Mouse (Mus musculus): ENCODE results near the gene Hist1h3e. TPM values are rescaled to one million over a fixed set of nuclear protein-coding genes. Genes with fewer than 3 reads are reported as not detected.
A peak's percentile ranks its signal among the peaks of the same experiment; 100 is the strongest.
"Not testable (repeated sequence)": the region's sequence is repeated elsewhere in the genome, so short reads cannot be mapped to it uniquely, and the experiment has no call there.

Gene Hist1h3e
- 10 to 100 TPM; 47.4 to 48.5 TPM for total RNA-seq (2021)
- long read RNA-seq, experiment 1: 0 reads
- long read RNA-seq, experiment 2: 0 reads

DNA sequence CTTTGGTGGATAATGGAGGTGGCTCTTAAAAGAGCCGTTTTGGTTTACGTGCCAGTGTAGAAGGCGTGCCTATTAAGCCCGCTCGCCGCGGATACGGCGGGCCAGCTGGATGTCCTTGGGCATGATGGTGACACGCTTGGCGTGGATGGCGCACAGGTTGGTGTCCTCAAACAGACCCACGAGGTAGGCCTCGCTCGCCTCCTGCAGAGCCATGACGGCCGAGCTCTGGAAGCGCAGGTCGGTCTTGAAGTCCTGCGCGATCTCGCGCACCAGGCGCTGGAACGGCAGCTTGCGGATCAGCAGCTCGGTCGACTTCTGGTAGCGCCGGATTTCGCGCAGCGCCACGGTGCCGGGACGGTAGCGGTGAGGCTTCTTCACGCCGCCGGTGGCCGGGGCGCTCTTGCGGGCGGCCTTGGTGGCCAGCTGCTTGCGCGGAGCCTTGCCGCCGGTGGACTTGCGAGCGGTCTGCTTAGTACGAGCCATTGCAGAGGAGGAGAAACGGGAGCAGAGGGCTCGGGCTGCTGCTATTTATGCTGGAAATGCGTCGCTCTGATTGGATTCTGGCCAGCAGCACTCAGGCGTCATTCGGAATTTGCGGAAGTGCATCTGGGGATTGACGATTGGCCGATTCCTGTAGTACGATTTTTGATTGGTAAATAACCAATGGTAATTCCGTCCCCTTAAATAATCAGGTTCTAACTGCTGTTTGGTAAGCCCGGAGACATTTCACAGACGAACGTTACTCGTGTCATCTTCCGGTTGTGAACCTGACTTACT is at the start of gene Hist1h3e:
TSS of gene Hist1h3e (minus strand) at position 487 of the 777 bp plus-strand sequence.
- DNase-seq (ENCODE audit: low spot score in 2 of 2): peak; percentile 85 to 92

DNA sequence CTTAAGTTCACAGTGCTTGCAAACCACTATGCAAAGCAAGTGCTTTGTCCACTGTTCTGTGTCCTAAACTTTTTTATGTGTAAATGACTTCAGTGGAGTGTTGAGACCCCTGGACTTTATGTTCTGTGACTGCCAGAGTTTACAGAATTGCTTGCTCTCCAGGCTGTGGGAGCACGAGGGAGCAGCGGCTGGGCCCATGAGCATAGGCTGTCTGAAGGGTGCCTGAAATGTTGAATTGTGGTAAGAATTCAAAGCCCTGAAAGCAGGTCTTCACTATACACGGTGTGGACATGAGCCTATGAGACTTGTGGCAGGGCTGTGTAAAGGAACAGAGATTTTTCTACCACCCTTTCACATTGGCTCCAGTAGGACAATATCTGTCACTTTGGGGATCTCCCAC is 49.5 kb upstream of the Hist1h3e start:
- DNase-seq (ENCODE audit: low spot score in 2 of 2): no peak

DNA sequence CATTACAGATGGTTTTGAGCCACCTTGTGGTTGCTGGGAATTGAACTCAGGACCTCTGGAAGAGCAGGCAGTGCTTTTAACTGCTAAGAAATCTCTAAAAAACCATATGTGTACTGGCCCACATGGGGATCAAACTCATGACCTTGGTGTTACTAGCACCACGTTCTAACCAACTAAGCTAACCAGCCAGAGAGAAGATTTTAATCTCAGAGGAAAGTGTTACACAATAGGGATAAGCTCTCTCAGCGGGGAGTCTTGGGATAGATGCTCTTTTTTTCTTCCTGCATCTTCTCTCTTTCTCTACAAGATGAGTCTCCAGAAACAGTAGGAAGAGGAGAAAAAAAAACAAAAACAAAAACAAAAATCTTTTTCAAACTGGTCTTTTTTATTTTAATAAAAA is 48.2 kb upstream of the Hist1h3e start:
- DNase-seq (ENCODE audit: low spot score in 2 of 2): no peak

DNA sequence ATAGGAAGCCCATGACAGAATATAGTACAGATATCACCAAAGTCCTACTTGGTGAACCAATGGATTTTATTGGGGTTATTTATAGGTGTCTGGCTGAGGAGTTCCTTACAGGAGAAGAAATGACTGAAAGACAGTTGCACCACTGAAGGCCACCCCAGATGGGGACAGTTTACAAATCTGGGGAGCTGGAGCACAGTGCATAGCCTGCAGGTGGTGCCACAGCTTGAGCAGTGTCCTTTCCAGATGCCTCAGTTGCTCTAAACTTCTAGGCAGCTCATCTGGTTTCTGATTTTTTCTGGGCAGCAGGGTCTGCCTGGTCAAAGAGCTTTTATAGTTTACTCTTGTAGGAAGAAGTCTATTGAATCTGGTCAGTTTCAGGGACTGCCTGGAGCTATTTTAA is 47.7 kb upstream of the Hist1h3e start:
- no peak for DNase-seq (ENCODE audit: low spot score in 2 of 2)

DNA sequence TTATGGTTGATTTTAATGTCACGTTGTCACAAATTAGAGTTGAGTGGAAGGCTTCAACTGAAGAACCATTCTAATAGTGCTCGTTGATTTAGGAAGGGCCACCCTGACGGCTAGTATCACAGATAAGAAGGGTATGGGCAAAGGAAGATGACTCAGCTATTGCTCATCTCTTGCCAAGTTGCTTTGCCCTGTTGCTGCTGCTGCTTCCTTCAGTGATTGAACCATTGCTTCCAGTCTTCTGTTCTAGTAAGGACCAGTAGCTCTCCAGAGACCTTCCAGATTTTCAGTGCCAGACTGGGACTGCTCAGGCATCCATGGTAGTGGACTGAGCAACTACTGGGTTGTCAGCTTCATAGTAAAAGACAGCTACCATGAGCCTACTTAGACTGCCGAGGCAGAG is 47.0 kb upstream of the Hist1h3e start:
- no peak for DNase-seq (ENCODE audit: low spot score in 2 of 2)

DNA sequence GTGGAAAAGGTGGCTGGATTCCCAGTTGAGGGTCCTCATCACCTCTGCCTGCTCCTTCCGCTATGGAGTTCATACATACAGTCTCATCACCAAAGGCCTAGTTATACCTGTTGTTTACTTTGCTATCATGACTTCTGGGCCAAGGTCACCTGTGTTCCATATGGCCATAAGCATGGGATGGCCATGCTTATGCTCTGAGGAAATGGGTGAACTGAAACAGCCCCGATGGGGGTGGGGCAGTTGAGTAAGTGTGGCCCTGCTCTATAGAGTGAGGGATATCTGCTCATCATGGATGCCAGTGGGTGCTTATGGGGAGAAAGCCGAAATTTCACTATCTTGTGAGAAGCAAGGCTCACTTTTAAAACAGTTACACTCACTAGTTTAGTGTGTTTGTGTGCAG is 42.9 kb upstream of the Hist1h3e start:
- DNase-seq (ENCODE audit: low spot score in 2 of 2): no peak

DNA sequence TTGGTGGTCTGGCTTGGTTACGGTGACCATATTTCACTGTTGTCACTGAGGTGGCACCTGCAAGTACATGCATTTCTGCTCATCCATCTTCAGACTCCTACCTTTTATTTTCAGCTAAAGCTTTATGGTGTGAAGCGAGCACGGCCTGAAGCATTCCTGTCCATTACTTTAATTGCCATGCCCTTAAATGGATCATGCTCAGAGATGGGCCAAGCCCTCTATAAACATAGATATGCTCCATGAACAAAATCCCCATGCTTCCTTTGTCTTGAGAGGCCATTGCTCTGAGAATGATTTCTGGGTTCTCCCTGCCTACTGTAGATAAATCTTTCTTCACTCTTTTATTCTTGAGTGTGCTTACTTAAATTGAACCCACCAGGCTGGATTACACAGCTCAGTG is 42.3 kb upstream of the Hist1h3e start:
- DNase-seq (ENCODE audit: low spot score in 2 of 2): no peak

DNA sequence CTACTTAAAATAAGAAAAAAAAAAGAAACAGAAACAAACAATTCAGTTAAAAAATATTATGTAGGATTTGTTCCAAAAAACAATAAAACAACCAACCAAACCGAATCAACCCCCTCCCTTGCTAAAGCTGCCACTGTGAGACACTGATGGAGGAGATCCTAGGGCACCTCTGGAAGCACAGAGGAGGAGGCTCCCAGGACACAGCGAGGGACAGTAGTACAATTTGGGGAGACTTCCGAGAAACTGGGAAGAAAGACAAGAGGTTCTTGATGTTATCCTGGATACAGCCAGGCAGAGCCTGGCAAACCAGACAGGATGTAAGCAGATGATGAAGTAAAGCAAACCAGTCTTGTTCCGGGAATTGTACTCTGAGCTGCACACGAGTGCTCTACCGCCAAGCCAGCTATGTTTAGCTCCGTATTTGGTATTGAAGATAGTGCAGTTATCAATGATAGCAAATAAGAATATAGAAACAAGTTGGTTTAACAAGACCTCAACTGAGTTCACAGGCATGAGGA is 41.1 kb upstream of the Hist1h3e start:
- no peak for DNase-seq (ENCODE audit: low spot score in 2 of 2)

DNA sequence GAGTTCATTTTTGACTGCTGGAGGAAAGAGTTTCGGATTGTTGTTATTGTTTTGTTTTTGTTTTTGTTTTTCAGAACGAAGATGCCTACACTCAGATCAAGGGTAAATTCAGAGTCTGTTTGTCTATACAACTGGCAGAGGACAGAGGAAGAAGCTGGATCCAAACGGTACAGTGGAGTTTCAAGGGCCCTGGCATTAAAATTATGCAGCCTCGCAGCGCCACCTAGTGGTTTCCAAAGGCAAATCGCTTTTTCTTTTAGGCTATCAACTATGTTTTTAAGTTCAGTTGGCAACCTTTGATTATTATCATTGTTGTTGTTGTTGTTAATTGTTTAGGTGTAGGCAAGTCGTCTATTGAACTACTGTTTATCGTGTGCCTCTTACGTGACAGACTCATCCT is 35.8 kb upstream of the Hist1h3e start:
- peak; percentile 77 to 81 for DNase-seq (ENCODE audit: low spot score in 2 of 2)

DNA sequence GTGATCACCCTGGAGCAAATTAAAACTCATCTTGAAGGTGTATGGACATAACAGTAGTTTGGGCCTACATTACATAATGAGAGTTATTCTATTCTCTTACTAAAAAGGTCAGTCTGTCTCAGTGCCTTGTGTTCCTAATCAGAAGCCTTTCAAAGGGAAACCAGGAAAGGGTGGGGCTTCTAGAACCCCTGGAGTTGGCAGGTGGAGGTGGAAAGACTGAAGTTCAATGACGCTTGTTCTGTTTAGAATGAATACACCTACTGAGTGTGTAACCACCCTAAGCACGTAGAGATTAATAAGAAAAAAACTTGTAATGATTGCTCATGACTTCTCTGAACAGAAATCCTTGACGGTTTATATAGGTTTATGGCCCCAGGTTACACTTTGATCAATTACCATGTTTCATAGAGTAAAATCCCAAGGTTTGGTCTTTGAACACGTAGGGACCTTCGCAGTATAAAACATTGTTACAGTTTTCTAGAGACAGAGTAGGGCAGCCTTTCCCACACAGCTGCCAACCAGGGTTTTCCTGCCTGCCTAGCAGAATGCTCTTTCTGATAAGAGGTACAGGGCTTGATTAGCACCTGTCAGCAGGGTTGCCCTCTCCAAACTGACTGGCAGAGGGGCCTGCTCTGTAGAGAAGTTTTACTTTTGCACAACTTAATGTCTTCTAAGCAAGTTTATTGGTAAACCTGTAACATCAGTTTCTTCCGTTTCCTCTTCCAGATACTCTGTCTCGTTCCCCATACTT is 33.6 kb upstream of the Hist1h3e start:
- no peak for DNase-seq (ENCODE audit: low spot score in 2 of 2)

DNA sequence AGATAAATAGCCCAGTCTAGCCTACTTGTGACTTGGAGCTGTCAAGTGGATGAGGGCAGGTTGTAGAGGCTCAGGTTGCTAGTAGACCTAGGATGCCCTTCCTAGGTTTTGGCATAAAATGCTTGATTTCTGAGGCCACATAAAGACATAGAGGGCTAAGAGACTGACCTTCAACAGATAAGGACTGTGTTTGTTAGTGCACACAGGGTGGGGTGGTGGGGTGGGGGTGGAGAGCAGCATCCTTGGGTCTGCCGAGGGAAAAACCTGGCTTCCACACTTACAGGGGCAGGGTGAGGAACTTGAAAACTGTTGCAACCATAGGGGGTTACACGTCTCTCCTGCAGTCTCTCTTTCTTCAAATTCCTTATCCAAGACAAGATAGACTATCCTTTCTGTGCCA is 33.0 kb upstream of the Hist1h3e start:
- DNase-seq (ENCODE audit: low spot score in 2 of 2): no peak

DNA sequence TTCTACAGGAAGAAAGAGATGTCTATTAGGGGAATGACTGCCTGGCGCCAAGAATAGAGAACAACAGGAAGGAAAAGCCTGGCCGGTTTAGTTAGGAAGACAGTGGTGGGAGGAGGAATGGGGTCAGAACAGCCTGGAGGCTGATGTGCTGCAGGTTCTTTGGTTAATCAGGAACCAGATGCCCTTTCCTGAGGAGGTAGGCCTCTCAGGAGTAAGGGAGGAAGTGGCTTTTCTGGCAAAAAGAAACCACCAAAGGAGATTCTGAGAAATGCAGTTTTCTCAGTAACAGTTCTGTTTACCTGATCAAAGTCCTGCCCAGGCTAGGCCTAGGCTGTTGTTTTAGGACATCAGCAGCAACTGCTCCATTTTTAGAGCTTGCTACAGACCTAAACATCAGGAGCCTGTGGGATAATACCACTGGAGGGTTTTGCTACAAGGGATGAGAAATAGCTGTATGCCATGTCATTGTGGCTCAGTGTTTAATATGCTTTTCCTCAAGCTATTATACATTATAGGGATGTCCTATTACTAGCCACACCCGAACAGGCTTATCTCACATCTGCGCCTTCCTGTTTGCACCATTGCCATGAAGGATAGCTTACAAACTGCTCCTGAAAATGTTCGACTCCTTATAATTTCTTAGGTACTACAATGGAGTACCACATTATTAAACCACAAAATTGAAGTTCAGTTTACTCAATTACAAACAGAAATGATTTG is 31.0 kb upstream of the Hist1h3e start:
- no peak for DNase-seq (ENCODE audit: low spot score in 2 of 2)

DNA sequence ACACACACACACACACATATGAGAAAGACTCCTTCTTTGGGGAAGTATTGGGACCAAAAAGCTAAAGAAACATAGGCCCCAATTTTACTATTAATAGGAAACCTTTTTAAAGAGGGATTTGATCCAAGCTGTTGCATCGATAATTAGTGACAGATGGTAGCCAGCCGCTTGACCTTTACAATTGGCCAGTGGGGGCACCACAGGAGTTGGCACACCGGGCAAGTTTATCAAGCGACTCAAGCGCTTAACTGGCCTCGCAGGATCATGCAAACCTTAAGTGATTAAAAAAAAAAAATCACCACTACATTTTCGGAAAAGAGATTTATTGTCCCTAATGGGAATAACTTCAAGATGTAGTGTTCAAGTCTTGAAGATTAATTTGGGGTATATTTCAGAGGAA is 30.4 kb upstream of the Hist1h3e start:
- no peak for DNase-seq (ENCODE audit: low spot score in 2 of 2)

DNA sequence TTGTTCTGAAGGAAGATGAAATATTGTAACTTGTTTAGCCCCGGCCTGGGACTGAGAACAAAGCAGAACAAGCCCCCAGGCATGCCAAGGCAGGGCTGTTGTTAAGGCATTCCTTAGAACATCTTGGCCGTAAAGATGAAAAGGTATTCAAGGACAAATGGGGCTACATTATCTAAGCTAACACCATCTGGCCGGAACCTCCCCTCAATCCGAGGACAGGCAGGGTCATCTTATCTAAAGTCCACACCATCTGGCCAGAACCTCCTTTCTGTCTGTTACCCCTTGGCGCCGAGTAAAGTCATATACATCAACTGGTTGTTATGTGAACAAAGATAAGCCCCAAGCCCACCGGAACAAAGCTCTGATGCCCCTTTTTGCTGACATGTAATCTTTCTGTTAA is 29.7 kb upstream of the Hist1h3e start:
- not testable (repeated sequence) for DNase-seq (ENCODE audit: low spot score in 2 of 2)

DNA sequence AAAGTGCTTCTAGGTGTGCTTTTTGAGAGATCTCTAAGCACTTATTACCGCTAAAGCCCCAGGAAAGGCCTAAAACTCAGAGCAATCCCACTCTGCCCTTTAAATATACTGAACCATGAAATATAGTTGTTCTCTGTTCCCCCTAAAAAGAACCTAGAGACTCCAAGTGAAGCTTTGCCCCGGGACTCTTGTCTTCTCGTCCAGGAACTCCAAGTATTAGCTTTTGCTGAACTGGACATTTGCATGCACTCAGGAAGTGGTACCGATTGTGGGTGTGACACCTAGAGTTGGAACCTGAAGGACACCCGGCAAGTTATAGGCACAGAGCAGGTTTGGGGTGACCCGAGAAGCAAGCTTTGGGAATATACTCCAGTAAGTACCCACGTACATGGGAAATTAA is 29.0 kb upstream of the Hist1h3e start:
- no peak for DNase-seq (ENCODE audit: low spot score in 2 of 2)

DNA sequence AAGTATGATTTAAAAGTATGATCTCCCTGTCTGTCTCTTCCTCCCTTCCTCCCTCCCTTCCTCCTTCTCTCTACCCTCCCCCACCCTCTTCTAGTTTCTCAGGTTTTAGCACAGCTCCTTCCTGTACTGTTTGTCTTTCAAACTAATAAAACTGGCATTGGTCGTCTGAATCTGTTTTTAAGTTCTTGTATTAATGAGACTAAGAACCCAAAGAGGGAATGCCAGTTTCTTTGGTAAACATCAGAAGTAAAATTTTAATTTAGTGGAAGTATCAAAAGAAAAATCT is 24.7 kb upstream of the Hist1h3e start:
- no peak for DNase-seq (ENCODE audit: low spot score in 2 of 2)

DNA sequence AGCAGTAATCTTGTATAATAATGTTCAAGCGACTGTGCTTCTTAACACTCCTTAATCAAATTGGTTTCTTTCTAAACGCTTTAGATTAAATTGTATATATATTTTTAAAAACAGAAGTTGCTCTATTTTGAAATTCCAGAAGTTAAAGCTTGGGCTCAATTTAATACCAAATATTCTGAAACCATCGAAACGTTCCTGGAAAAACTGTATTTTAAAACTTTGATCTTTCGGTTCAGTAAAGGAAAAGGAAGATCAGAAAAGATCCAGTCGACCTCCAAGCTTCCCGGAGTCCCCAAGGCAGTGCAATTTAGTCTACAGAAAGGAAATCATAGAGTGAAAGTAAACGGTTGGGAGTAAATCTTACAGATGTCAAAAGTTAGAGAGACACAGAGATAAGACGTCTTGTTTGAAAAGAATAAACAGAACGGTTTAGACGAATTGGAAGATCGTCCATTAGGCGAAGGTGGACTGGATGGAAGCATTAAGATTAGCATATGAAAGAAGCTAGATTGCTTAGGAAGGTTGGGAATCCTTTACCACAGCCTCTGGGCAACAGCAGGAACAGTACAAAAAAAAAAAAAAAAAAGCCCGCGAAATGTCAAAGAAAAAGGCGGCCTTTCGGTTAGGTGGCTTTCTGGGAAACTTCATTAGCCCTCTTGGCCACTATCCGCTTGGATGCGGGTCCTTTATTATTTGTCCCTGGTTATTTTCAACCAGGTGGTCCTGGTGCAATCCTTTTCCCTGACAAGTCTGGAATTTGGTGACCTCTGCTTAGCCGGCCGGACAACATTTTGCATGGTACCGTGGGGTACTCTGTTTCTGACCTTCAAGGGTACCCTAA is 24.1 kb upstream of the Hist1h3e start:
- DNase-seq (ENCODE audit: low spot score in 2 of 2): no peak

DNA sequence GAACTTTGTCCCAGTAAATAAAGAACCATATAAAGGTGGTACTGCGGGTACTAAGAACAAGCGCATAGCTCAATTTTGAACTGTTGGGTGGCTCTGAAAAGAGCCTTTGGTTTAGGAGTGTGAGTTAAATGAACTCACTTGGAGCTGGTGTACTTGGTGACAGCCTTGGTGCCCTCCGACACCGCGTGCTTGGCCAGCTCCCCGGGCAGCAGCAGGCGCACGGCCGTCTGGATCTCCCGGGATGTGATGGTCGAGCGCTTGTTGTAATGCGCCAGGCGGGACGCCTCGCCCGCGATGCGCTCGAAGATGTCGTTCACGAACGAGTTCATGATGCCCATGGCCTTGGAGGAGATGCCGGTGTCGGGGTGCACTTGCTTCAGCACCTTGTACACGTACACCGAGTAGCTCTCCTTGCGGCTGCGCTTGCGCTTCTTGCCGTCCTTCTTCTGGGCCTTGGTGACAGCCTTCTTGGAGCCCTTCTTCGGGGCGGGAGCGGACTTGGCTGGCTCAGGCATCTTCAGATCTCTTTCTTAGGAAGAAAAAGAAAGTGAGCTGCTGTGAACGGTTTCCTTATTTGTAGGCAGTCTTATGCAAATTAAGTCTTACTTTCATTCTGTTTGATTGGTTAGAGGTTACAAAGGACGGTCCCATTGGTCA is 23.4 kb upstream of the Hist1h3e start:
- DNase-seq (ENCODE audit: low spot score in 2 of 2): peak; percentile 60 to 67

DNA sequence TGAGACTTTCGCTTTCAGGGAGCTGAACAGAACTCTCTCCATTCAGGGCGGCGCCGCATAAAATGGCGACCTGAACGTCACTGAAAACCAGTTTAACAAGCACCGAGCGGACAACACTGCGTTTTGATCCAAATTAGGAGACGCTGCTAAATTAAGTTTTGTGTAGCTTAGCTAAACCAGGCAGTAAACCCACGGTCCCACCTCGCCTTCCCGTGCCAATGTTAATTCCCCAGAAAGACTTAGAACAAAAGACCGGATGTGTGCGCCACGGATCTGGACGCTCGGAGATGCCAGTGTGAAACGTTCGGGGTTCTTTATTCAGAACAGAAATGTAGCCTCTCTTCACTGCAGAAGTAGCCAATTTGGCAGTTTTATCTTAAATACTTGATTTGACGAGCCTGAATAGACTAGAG is 22.9 kb upstream of the Hist1h3e start:
- DNase-seq (ENCODE audit: low spot score in 2 of 2): peak; percentile 66 to 78

DNA sequence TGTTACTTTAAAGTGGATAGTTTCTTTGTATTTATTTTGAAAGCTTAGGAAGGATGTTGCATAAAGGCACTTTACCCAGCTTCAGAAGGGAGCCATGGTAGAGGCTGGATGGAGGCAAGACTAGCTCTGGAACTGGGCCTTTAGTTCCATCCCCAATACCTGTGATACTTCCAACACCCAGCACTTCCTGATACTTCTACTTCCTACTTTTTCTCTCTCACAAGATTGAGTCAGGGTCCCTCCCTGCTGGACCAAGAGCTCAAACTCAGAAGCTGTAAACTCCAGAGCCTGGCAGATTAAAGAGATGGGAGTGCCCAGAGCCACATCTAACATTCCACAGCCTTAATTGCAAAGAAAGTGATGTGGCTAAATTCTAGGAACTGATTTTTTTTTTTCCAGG is 22.2 kb upstream of the Hist1h3e start:
- DNase-seq (ENCODE audit: low spot score in 2 of 2): no peak

All from left cerebral cortex, adult 18-20 months (tissue).